Mouse (Mus musculus) limb, embryonic 14.5 days (tissue): Measurements from ENCODE around the gene Rsph1. TPM values are rescaled to one million over a fixed set of nuclear protein-coding genes. Genes with fewer than 3 reads are reported as not detected.

Experiments
- ATAC-seq: fragments of 200-750 bp; cut with Nextera tagmentation; 2 replicates; pipeline ENCODE4 v1.8.0; 2017; ENCODE audit warnings: low read depth, moderate number of reproducible peaks, moderate TSS enrichment; ENCODE audit not compliant: low FRiP score
- DNase-seq: peaks from one replicate; pipeline ENCODE4 v3.0.0-alpha.2; 2015; ENCODE audit warnings: low spot score
- H3K27ac ChIP-seq: fragments of 300-500 bp; sonication (generic); replicated peaks from 2 replicates; pipeline ENCODE4 v1.5.1; 2014; ENCODE audit warnings: low read depth, mild to moderate bottlenecking, low read length, moderate library complexity, mixed read lengths
- H3K27me3 ChIP-seq: fragments of 300-500 bp; sonication (generic); 2 replicates; pipeline ENCODE4 v1.6.1; 2014; ENCODE audit warnings: low read length, mixed read lengths; ENCODE audit not compliant: control insufficient read depth, insufficient read depth
- H3K36me3 ChIP-seq: fragments of 300-500 bp; sonication (generic); 2 replicates; pipeline ENCODE4 v1.6.1; 2014; ENCODE audit warnings: mild to moderate bottlenecking, low read length, moderate library complexity, mixed read lengths; ENCODE audit not compliant: control insufficient read depth, insufficient read depth
- H3K4me1 ChIP-seq: fragments of 300-500 bp; sonication (generic); 2 replicates; pipeline ENCODE4 v1.6.1; 2014; ENCODE audit warnings: antibody characterized with exemption, low read length, mixed read lengths; ENCODE audit not compliant: control insufficient read depth, insufficient read depth
- H3K4me2 ChIP-seq: fragments of 300-500 bp; sonication (generic); replicated peaks from 2 replicates; pipeline ENCODE4 v1.6.1; 2014; ENCODE audit warnings: low read depth, mild to moderate bottlenecking, low read length, moderate library complexity; ENCODE audit not compliant: severe bottlenecking
- H3K4me3 ChIP-seq: fragments of 300-500 bp; sonication (generic); replicated peaks from 2 replicates; pipeline ENCODE4 v1.5.1; 2014; ENCODE audit warnings: low read length
- H3K9ac ChIP-seq: fragments of 300-500 bp; sonication (generic); 2 replicates; pipeline ENCODE4 v1.6.1; 2014; ENCODE audit warnings: mild to moderate bottlenecking, low read depth, low read length, moderate library complexity; ENCODE audit not compliant: severe bottlenecking
- H3K9me3 ChIP-seq: fragments of 300-500 bp; sonication (generic); 2 replicates; pipeline ENCODE4 v1.6.1; 2016; ENCODE audit warnings: low read length; ENCODE audit not compliant: control insufficient read depth
- POLR2A ChIP-seq: fragments of 200-500 bp; IDR thresholded peaks from 2 replicates; pipeline ENCODE4 v1.8.0; 2012; ENCODE audit warnings: inconsistent platforms, mild to moderate bottlenecking, moderate library complexity, borderline replicate concordance; ENCODE audit not compliant: insufficient read depth, insufficient read length; ENCODE audit errors: extremely low read depth
- whole genome bisulfite sequencing: fragments of 180-500 bp; shearing (Covaris S2); extraction: QIAGEN DNeasy Blood & Tissue Kit; methylation state at CpG from one replicate; pipeline ENCODE4 v1.1.7; 2014; 5-methylcytosine and 5-hydroxymethylcytosine counted together
- polyA plus RNA-seq, 2 experiments: library from polyadenylated mRNA; depleted of rRNA in 1 of 2; stranded (reverse) in 1 of 2; unstranded in 1 of 2; fragments of >200 nt; fragmentation: Nextera tagmentation in 1 of 2; extraction: Ambion mirVana in 1 of 2; gene quantifications; 2 replicates each; pipeline versions ENCODE4 v1.2.1 to v1.2.3; 2012 to 2014

Rsph1 gene
- polyA plus RNA-seq, 2 experiments = 0.18 to 0.33 TPM

DNA sequence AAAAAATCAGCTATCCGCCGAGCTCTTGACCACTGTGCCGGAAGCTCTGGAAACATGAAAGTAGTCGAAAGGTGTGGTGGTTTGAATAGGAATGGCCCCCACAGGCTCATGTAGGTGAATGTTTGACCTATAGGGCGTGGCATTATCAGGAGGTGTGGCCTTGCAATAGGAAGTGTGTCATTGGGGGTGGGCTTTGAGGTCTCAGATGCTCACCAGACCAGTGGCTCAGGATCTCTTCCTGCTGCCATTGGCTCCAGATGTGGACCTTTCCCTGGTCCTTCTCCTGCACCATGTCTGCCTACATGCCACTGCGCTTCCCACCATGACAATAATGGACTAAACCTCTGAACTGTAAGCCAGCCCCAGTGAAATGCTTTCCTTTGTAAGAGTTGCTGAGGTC lies 65.3 kb downstream of the Rsph1 start:
- Histone ChIP-seq H3K4me3 (no peak overlapping the region), H3K4me2 (no peak overlapping the region), H3K36me3 (no peaks in the 10 kb centered on the region), H3K27ac (no peak overlapping the region), H3K9me3 (no peaks in the 10 kb centered on the region), H3K9ac (no peak overlapping the region), H3K4me1 (no peaks in the 10 kb centered on the region), H3K27me3 (no peaks in the 10 kb centered on the region)
- DNase-seq = no peak
- TF ChIP-seq POLR2A = no peak
- no peak for ATAC-seq
- WGBS = 87% methylated on average over 6 of the region's 6 CpGs

DNA sequence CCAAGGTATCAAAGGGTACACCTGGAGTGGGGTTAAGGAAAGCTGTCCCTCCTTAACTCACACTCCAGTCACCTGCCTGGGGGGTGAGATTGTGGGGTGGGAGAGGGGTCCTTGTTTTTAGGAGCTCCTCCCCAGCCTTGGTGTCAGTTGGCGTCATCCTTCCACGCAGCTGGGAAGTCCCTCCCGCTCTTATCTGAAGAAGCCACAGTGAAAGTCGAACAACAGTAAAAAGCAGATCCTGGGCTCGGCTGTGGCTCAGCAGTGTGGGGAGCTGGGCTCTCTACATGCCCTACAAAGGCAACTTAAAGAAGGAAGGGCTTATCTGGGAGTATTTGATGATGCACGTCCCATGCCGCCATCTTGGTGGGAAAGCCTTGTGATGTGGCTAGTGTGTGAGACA lies 66.9 kb downstream of the Rsph1 start:
- no peaks in the 10 kb centered on the region for H3K9me3 ChIP-seq
- H3K4me2 ChIP-seq = no peak overlapping the region
- DNase-seq = no peak
- no peak overlapping the region for H3K4me3 ChIP-seq
- no peak overlapping the region for H3K9ac ChIP-seq
- no peak overlapping the region for H3K27ac ChIP-seq
- WGBS = 89% methylated on average over 7 of the region's 7 CpGs
- TF ChIP-seq POLR2A = no peak
- ATAC-seq = no peak
- H3K36me3 ChIP-seq = no peaks in the 10 kb centered on the region
- H3K4me1 ChIP-seq = no peaks in the 10 kb centered on the region
- H3K27me3 ChIP-seq = no peaks in the 10 kb centered on the region

DNA sequence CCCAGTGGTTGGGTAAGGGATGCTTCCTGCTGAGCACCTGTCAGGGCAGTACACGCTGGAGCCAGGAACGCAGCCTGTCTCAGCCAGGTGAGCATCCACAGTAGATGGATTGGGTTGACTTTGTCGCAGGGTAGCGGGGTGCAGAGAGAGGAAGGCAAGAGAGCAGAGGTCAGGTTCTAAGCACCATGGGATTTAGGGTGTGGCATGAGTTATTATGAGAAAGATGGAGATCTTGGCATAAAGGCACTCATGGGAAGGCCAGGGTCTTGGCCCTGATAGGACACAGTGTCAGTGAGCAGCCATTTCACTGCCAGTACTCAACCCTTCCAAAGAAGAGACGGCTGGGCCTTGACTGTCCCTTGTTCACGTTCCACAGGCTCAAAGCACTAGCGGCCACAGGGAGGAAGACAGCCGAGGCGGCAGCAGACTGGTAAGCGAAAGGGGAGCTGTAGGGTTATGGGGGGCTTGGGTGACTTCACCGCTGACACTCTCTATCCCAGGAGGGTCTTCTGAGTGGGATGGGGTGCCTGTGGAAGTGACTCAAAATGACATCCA lies 67.7 kb downstream of the Rsph1 start:
- Histone ChIP-seq H3K9me3 (no peaks in the 10 kb centered on the region), H3K4me2 (no peak overlapping the region), H3K4me3 (no peak overlapping the region), H3K9ac (no peak overlapping the region), H3K27me3 (no peaks in the 10 kb centered on the region), H3K36me3 (no peaks in the 10 kb centered on the region), H3K4me1 (no peaks in the 10 kb centered on the region), H3K27ac (no peak overlapping the region)
- DNase-seq = no peak
- 93% methylated on average over 11 of the region's 11 CpGs for WGBS
- ATAC-seq = no peak
- TF ChIP-seq POLR2A = no peak

DNA sequence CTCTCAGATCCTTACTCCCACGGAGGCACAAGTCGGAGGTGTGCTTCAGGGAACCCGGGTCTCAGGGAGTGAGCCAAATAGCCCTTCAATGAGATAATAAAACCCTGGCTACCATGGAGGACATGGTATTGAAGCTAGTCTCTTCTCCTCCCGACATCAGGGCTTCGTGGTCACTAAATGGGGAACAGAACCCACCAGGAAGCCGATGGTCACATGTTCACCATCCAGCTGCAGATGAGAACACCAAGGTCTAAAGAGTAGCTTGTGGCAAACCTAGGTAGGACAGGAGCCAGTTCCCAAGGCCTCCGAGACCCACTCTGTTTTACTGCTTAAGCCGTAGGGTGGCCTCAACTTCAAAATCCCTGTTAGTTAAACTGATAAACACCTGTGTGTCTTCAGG lies 68.5 kb downstream of the Rsph1 start:
- DNase-seq (no peak), ATAC-seq (no peak)
- WGBS = 81% methylated on average over 8 of the region's 8 CpGs
- Histone ChIP-seq H3K4me1 (no peaks in the 10 kb centered on the region), H3K9me3 (no peaks in the 10 kb centered on the region), H3K27me3 (no peaks in the 10 kb centered on the region), H3K9ac (no peak overlapping the region), H3K36me3 (no peaks in the 10 kb centered on the region), H3K27ac (no peak overlapping the region), H3K4me3 (no peak overlapping the region), H3K4me2 (no peak overlapping the region)
- TF ChIP-seq POLR2A = no peak

DNA sequence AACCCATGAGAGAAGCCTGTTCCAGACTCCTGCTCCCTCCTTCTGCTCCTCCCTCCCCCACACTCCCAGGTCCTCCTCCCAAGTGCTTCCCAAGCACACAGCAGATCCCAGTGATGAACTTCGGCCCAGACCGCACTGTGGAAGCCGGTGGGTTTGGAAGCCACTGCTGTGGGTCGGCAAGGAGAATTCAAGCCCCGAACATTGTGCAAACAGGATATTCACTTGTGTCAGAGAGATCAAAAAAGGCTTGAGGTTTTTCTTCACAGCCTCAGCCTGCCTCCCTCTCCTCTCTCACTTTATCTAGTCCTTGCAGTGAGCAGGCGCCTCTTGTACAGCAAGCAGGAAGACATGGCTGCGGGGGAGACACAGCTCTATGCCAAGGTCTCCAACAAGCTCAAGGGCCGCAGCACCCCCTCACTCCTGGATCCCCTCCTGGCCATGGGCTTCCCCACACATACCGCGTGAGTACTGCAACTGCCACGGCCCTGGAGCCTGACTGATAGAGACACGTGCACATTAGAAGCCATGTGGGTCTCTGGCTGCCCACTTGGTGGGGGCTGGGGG lies 69.3 kb downstream of the Rsph1 start, which contains the start of gene Ubash3a:
Gene Ubash3a, plus strand, starts transcription at position 103 of the 564 bp plus-strand sequence.
- Histone ChIP-seq H3K9ac (no peak within 1 kb of the TSS), H3K27me3 (no peaks in the 10 kb centered on the region), H3K36me3 (no peaks in the 10 kb centered on the region), H3K4me3 (no peak within 1 kb of the TSS), H3K4me1 (no peaks in the 10 kb centered on the region), H3K9me3 (no peaks in the 10 kb centered on the region), H3K27ac (no peak within 1 kb of the TSS), H3K4me2 (no peak within 1 kb of the TSS)
- TF ChIP-seq POLR2A = no peak
- 76% methylated on average over 12 of the region's 12 CpGs for WGBS
- DNase-seq (no peak), ATAC-seq (no peak)

Other genes starting within 250 kb of the Rsph1 start
- gene Abcg1, start 219.7 kb downstream of the Rsph1 start, polyA plus RNA-seq (2012; rRNA removed) = 3.2 and 3.4 TPM in 2 replicates
- gene Abcg1, start 219.7 kb downstream of the Rsph1 start, polyA plus RNA-seq (2014; fragmentation: Nextera tagmentation; extraction: Ambion mirVana) = 6.8 and 7.5 TPM in 2 replicates
- 0.33 and 0.99 TPM in 2 replicates for gene Tff3, start 147.7 kb downstream of the Rsph1 start, polyA plus RNA-seq (2012; rRNA removed)
- gene Tff3, start 147.7 kb downstream of the Rsph1 start, polyA plus RNA-seq (2014; fragmentation: Nextera tagmentation; extraction: Ambion mirVana) = not detected in 2 replicates
- 0.24 TPM in 1 of 2 replicates, not detected in the other for gene Tff2, start 133.1 kb downstream of the Rsph1 start, polyA plus RNA-seq (2012; rRNA removed)
- not detected in 2 replicates for gene Tff2, start 133.1 kb downstream of the Rsph1 start, polyA plus RNA-seq (2014; fragmentation: Nextera tagmentation; extraction: Ambion mirVana)
- not detected in 2 replicates for gene Tff1, start 112.1 kb downstream of the Rsph1 start, polyA plus RNA-seq (2012; rRNA removed)
- gene Tff1, start 112.1 kb downstream of the Rsph1 start, polyA plus RNA-seq (2014; fragmentation: Nextera tagmentation; extraction: Ambion mirVana) = not detected in 2 replicates
- 0.03 and 0.06 TPM in 2 replicates for gene Tmprss3, start 78.4 kb downstream of the Rsph1 start, polyA plus RNA-seq (2012; rRNA removed)
- not detected in 2 replicates for gene Tmprss3, start 78.4 kb downstream of the Rsph1 start, polyA plus RNA-seq (2014; fragmentation: Nextera tagmentation; extraction: Ambion mirVana)
- gene Ubash3a, start 69.5 kb downstream of the Rsph1 start, polyA plus RNA-seq (2012; rRNA removed) = 0.30 and 0.35 TPM in 2 replicates
- 0.37 and 0.51 TPM in 2 replicates for gene Ubash3a, start 69.5 kb downstream of the Rsph1 start, polyA plus RNA-seq (2014; fragmentation: Nextera tagmentation; extraction: Ambion mirVana)
- 1.8 and 2.4 TPM in 2 replicates for gene Slc37a1, start 9.4 kb upstream of the Rsph1 start, polyA plus RNA-seq (2012; rRNA removed)
- gene Slc37a1, start 9.4 kb upstream of the Rsph1 start, polyA plus RNA-seq (2014; fragmentation: Nextera tagmentation; extraction: Ambion mirVana) = 1.5 and 1.6 TPM in 2 replicates
- 47.3 and 77.7 TPM in 2 replicates for gene Pde9a, start 108.8 kb upstream of the Rsph1 start, polyA plus RNA-seq (2012; rRNA removed)
- gene Pde9a, start 108.8 kb upstream of the Rsph1 start, polyA plus RNA-seq (2014; fragmentation: Nextera tagmentation; extraction: Ambion mirVana) = 27.2 and 33.5 TPM in 2 replicates
- gene Wdr4, start 242.6 kb upstream of the Rsph1 start, polyA plus RNA-seq (2012; rRNA removed) = 45.0 and 52.6 TPM in 2 replicates
- 29.6 and 31.5 TPM in 2 replicates for gene Wdr4, start 242.6 kb upstream of the Rsph1 start, polyA plus RNA-seq (2014; fragmentation: Nextera tagmentation; extraction: Ambion mirVana)
- gene Ndufv3, start 242.7 kb upstream of the Rsph1 start, polyA plus RNA-seq (2012; rRNA removed) = 86.4 and 103 TPM in 2 replicates
- gene Ndufv3, start 242.7 kb upstream of the Rsph1 start, polyA plus RNA-seq (2014; fragmentation: Nextera tagmentation; extraction: Ambion mirVana) = 277 and 285 TPM in 2 replicates